Mouse (Mus musculus) gastrocnemius, adult 8-10 months (tissue): Measurements from ENCODE around the gene Akt2. TPM values are rescaled to one million over a fixed set of nuclear protein-coding genes. Genes with fewer than 3 reads are reported as not detected.

Experiments
- DNase-seq, 2 experiments: peaks; one replicate each; pipeline ENCODE4 v3.0.0; 2022; ENCODE audit warnings: low spot score in 2 of 2
- total RNA-seq, 4 experiments: library from RNA; stranded (reverse); gene quantifications; 2 replicates each; pipeline ENCODE4 v1.2.4; 2022

Gene Akt2
- total RNA-seq, 4 experiments from 2014 or later, result 178 to 228 (median 207) TPM

- DNase-seq, result no peak
Measured at GRCm38 (mm10) chr7:27657824-27658395, 66.6 kb downstream of the Akt2 start.

- no peak for DNase-seq
Measured at GRCm38 (mm10) chr7:27658712-27659663, 67.6 kb downstream of the Akt2 start.

DNA sequence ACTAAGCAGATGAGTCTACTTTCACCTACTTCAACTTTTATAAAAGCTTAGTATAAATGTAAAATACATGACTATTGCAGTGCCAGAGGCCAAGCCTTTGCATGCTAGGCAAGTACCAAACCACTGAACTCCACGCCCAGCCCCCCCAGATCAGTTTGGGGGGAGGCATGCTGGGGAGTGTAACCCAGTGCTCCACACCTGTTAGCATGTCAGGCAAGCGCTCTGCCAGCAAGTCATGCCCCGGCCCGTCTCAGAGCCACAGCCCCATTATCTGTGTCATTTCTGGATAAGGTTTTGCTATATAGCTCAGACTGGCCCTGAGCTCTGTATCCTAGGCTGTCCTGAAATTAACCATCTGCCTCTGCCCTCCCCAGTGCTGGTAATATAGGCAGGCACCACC is 70.7 kb downstream of the Akt2 start:
- no peak for DNase-seq

DNA sequence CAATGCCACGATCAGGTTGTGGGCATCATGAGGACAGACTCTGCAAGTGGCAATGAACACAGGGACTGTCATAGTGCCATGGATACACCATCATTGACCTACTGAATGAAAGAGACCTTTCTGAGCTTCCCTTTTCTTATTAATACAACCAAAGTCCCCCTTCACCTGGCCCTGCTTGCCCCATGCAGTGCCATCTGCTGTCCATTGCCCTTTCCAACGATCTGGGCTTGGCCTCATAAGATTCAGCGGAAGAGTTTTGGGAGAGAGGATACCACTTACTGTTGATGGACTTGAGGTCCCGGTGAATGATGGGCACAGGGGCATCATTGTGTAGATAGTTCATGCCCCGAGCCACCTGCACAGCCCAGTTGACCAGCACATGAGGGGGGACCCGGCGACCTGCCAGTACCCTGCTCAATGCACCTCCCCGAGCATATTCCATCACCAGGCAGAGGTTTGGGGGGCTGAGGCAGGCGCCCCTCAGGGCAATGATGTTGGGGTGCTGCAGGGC is 81.8 kb downstream of the Akt2 start:
- no peak for DNase-seq

- no peak for DNase-seq
Measured at GRCm38 (mm10) chr7:27673575-27674131, 82.3 kb downstream of the Akt2 start.

DNA sequence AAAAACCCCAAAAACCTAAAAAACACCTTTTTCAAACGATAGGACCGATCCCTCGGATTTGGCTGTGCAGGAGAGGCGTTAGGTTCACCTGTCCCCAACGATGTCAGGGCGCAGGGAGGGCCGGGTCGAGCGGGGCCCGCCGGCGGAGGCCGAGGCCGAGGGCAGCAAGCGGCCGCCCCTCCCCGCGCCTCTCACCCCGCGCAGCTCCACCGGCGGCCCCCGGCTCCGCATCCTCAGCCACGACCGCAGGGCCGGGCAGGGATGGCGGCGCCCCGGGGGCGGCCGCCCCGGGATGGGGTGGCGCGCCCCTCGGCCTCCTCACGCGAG is 82.8 kb downstream of the Akt2 start:
- DNase-seq, result no peak

GRCm38 (mm10) chr7:27674522-27675221 is 83.3 kb downstream of the Akt2 start, which contains the start of gene Map3k10:
Gene Map3k10 (minus strand): TSS chr7:27674598.
- DNase-seq, result peak; percentile 84 to 85

DNA sequence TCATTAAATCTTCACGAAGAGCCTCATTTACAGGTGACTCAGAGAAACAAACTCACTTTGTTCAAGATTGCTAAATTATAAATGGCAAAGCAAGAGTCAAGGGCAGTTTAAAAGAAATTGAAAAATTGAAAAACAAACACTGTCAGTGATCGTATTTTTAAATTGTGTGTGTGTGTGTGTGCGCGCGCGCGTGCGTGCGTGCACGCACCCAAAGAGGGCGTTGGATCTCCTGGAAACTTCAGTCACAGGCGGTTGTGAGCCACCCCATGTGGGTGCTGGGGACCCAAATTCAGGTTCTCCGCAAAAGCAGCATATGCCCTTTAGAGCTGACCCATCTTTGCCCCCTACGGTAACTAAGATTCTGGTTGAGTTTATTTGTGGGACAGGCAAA is 83.9 kb downstream of the Akt2 start:
- DNase-seq, result no peak

DNA sequence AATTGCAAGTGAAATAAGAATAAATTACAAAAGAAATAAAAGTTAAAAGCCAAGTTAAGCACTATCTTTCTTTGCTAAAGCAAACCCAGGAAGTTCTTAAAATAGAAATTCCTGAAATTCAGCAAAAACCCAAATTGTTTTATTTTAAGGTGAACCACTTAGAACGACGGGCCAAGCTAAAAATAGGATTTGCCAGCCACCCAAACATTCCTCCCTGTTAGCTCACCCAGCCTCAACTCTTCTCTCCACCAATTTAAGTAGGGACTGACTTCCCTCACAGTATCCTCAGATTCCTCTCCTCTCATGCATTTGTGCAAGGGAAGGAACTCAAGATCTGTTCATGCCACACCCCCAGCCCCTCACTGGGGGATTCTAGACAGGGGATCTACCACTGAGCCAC is 91.9 kb downstream of the Akt2 start:
- no peak for DNase-seq

- no peak for DNase-seq
Measured at GRCm38 (mm10) chr7:27685220-27685619, 93.9 kb downstream of the Akt2 start.

- DNase-seq, result no peak
Measured at GRCm38 (mm10) chr7:27685681-27686080, 94.3 kb downstream of the Akt2 start.

GRCm38 (mm10) chr7:27687043-27687442 is 95.7 kb downstream of the Akt2 start:
- DNase-seq, result no peak

DNA sequence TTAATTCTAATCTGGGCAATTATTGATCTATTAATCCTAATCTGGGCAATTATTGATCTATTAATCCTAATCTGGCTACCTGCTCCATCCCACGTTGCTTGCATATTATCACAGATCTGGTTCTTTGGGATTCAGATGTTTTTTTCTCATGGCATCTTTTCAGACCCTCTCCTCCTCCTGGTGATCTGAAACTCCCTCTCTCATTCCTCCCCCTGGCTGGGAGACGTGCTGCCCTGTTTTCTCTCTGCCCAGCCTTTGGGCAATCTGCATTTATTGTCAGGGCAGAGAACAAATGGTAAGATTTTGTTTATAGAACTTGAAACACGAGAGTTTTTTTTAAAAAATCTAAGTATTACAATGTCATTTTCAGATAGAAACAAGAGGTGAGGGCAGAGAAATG is 96.5 kb downstream of the Akt2 start:
- DNase-seq, result no peak

- DNase-seq, result no peak
Measured at GRCm38 (mm10) chr7:27688246-27688788, 97.0 kb downstream of the Akt2 start.

GRCm38 (mm10) chr7:27688815-27689612 is 97.7 kb downstream of the Akt2 start, which contains the start of gene Zfp607b:
Gene Zfp607b (plus strand): TSS chr7:27689340.
- DNase-seq, result peak; percentile 90 to 91

Other genes with a start within 250 kb of the Akt2 start
- 1 to 10 TPM; 1.8 to 3.9 (median 2.7) TPM for gene Shkbp1, start 235.5 kb upstream of the Akt2 start, total RNA-seq
- gene Gm20479, start 234.1 kb upstream of the Akt2 start, total RNA-seq, result under 1 TPM in 1 of 4 experiments, not detected in 3; 0.53 TPM
- not detected for gene Sptbn4, start 143.9 kb upstream of the Akt2 start, total RNA-seq
- gene Blvrb, start 143.6 kb upstream of the Akt2 start, total RNA-seq, result 10 to 100 TPM in 3 of 4 experiments, 1 to 10 TPM in 1; 9.9 to 14.4 (median 11.3) TPM
- gene Sertad3, start 117.8 kb upstream of the Akt2 start, total RNA-seq, result 1 to 10 TPM; 3.8 to 5.3 (median 4.3) TPM
- gene Sertad1, start 104.6 kb upstream of the Akt2 start, total RNA-seq, result 1 to 10 TPM; 6.5 to 9.8 (median 8.8) TPM
- gene Prx, start 92.2 kb upstream of the Akt2 start, total RNA-seq, result 1 to 10 TPM; 2.3 to 7.7 (median 5.7) TPM
- gene Hipk4, start 68.3 kb upstream of the Akt2 start, total RNA-seq, result under 1 TPM in 1 of 4 experiments, not detected in 3; 0.11 TPM
- 10 to 100 TPM; 14.0 to 15.3 (median 14.9) TPM for gene Pld3, start 38.3 kb upstream of the Akt2 start, total RNA-seq
- 100 to 1,000 TPM; 118 to 123 (median 121) TPM for gene 2310022A10Rik, start 38.3 kb upstream of the Akt2 start, total RNA-seq
- not detected for gene Ttc9b, start 62.4 kb downstream of the Akt2 start, total RNA-seq
- gene Map3k10, start 83.0 kb downstream of the Akt2 start, total RNA-seq, result 10 to 100 TPM; 40.0 to 47.7 (median 42.4) TPM
- gene Zfp607b, start 97.8 kb downstream of the Akt2 start, total RNA-seq, result under 1 TPM; 0.11 to 0.70 (median 0.33) TPM
- gene Zfp60, start 139.8 kb downstream of the Akt2 start, total RNA-seq, result 1 to 10 TPM; 5.8 to 9.5 (median 6.8) TPM
- 1 to 10 TPM; 4.0 to 5.3 (median 4.4) TPM for gene Zfp626, start 215.6 kb downstream of the Akt2 start, total RNA-seq
- 1 to 10 TPM; 2.3 to 2.7 (median 2.6) TPM for gene Zfp59, start 247.1 kb downstream of the Akt2 start, total RNA-seq